Mouse (Mus musculus): Measurements from ENCODE around the gene Spata20.

Gene Spata20

DNA sequence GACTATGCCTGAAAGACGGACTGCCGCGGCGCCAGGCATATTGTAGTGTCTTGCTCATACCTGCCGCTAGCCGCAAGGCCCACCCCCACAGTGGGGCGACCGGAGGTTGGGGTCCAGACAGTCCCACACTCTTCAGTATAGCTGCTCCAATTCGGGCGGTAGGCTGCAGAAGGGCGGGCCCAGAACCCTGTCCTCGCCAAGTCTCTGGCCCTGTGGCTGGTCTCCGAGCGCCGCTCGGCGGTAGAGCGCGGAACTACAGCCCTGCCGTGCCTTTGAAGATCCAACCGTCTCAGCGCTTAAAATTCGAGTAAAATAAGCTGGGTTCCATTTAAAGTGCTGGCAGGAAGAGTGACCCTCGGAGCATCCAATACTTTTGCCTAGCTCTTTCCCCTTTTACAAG, at the start of gene Spata20:
TSS of gene Spata20 (minus strand) at position 179 of the 400 bp plus-strand sequence.
- DNase-seq (ENCODE audit: low spot score in 2 of 2): peak; percentile 78 to 86

DNA sequence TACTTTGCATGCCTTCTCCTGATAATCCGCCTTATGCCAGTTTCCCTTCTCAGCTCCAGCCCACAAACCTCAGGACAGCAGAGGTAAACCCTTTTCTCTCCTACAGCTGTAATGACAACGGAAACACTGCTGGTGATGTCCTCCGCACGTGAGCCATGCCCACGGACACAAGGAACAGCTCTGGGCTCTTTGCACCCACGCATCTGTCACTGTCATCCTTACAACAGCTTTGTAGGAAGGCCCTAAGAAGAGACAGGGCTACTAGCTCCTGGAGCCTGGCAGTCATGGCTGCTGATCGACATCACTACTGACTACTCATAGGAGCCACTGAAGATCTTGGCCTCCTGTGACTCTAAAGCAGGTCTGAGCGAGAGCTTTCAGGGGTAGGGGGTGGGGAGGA, 47.2 kb upstream of the Spata20 start:
- DNase-seq (ENCODE audit: low spot score in 2 of 2): peak in 1 of 2 experiments; percentile 59

DNA sequence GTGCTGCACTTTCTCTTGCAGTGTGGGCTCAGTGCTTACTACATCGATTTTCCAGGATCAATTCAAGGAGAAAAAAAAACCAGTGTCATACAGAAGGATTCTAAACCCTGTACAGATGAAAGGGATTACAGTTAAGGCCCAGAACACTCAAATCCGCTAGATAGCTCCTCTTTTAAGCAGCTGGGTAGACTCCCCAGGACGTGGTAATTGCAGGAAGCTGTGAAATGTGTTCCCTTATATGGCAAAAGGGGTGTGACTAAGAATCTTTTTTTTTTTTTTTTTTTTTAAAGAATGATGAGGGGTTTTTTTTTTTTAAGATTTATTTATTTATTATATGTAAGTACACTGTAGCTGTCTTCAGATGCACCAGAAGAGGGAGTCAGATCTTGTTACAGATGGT, 42.9 kb upstream of the Spata20 start:
- DNase-seq (ENCODE audit: low spot score in 2 of 2): no peak

DNA sequence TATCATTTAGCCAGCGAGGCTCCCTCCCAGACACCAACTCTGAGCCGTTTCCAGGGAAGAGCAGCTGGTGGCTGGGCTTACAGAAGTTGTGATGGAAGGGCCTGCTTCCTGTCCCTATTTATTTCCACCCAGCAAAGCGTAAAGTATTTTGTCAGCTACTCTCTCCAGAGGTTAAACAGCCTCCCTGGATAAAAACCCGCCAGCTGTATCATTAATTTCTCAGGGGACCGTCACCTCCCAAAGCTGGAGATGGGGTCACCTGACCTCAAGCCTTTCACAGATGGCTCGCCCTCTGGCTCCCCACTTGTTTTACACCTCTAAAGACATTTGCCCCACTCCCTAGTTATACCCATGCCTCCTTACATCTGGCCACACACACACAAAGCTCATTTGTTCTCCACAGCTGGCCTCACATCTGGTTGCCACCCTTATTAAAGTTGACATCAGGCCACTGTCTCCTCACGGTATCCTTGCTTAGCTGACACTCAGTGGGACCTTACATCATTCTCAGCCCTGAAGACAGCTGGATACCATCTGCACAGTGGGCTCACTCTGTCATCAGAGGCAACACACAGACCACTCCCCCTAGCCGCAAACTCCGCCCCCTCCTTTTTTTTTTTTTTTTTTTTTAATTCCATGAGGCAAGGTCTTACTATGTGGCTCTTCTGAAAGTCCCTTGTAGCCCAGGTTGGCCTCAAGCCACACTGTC, 40.3 kb upstream of the Spata20 start:
- no peak for DNase-seq (ENCODE audit: low spot score in 2 of 2)

DNA sequence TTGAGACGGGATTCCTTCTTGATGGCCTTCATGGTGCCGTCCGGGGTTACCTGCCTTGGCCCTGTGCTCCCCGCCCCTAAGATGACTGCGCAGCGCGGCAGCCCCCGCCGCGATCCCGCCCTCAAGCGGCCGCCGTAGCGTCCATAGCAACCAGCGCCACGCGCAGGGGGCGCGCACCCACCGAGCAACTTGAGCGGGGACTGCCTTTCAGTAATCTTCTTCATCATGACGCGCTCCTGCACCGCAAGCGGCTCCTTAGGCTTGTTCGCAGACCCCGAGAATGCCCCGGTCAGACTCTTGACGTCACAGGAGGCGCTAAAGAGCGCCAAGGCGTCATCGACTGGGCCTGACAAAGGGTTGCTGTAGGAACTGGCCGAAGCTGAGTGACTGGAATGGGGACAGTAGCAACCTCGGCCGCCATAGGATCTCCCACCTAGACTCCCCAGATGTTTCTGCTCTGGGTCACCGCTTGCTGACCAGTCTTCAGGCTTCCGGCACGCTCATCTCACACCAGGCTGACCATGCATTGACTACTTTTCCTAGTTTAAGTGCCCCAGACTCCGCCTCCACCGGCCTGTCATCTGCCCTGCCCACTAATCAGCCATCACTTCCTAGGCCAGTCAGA, 35.4 kb upstream of the Spata20 start, which contains the start of gene Mycbpap:
TSS of gene Mycbpap (minus strand) at position 524 of the 625 bp plus-strand sequence.
- peak; percentile 28 to 52 for DNase-seq (ENCODE audit: low spot score in 2 of 2)

DNA sequence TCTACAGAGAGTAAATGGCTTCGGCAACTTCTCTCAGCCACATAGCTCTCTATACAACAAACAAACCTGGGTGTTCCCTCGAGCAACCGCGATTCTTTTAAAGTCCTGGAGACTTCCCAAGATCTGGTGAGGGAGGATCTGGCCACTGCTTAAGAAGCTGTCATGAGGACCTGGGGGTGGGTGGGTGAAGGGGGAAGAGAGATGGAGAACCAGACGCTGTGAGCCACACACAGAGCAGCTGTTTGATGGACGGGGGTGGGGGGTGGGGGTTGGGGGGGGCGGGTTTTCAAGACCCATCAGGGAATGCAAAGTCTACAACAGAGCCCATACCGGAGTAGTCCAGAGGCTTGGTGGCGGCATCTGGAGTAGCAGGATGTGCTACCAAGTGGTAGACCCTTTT, 27.5 kb upstream of the Spata20 start:
- no peak for DNase-seq (ENCODE audit: low spot score in 2 of 2)

DNA sequence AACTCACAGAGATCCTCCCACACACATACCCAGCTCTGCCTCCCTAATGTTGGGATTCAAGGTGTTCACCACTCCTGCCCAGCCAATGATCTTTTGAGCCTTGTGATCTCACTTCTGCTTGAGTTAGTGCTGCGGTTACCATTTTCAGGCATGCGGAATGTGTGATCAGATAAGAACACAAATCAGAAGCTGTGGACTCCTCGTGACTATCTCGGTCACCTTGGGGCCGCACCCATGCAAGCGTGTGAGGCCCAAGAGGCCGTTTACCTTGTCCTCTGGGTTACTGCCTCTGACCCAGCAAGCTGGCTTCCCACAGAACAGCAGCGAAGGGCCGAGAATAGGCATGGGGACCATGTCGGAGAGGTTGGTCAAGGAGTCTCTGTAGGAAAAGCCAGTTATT, 23.0 kb upstream of the Spata20 start:
- DNase-seq (ENCODE audit: low spot score in 2 of 2): no peak

DNA sequence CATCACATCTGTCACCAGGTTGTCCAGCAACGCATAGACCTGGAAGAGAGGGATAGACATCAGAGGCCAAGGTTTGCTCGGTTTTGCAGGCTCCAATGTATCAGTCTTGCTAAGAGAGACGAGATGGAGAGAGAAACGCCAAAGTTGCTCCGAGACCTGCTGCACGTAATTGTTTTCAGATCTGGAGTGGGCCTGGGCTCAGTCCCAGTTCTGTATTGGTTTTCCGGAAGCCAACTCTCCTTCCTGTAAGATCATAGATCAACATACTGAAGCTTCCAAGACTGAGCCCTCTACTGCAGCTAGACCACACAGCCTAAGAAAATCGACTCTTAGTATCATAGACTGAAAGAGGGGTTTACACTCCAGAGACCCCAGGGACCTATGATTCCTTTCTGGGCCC, 15.5 kb upstream of the Spata20 start:
- DNase-seq (ENCODE audit: low spot score in 2 of 2): no peak

DNA sequence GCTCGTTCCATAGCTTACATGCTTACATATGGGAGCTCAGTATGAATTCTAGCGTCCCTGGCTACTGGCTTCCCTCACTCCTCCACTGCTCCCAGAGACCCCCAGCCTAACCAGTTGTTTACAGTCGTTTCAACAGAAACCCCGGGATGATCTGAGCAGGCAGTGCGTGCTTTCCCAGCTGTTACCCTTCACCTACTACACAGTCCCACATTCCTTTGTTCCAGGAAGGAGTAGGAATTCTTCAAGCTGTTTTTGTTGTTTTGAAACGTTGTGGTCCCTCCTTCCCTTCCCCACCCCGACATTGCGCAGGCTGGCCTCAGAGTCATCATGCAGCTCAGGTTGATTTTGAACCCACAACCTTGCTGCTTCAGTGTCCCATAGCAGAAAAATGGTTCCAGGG, 14.4 kb upstream of the Spata20 start:
- DNase-seq (ENCODE audit: low spot score in 2 of 2): no peak

DNA sequence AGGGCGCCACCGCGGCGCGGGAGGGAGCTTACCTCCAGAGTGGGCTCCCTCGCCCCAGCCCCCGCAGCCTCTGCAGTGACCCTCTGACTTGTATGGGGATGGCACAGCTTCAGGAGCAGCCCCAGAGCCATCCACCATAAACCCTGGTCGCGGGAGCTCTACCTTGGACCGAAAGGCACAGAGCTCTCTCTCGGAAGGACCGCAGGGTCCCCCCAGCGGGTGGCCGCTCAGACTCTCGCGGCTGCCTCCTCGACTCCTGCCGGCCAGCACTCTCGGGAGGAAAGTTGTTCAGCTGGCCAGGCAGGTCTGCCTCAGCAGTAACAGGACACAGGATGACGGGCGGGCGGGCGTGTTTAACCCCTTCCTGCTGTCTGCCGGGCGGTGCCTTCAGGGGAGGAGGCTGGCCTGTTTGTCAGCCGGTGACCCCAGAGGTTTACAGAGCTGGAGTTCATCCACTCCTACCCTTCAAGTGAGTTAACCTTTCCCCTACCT, 13.7 kb upstream of the Spata20 start, which contains the start of gene Epn3:
TSS of gene Epn3 (minus strand) at position 314 of the 492 bp plus-strand sequence.
- DNase-seq (ENCODE audit: low spot score in 2 of 2): no peak

DNA sequence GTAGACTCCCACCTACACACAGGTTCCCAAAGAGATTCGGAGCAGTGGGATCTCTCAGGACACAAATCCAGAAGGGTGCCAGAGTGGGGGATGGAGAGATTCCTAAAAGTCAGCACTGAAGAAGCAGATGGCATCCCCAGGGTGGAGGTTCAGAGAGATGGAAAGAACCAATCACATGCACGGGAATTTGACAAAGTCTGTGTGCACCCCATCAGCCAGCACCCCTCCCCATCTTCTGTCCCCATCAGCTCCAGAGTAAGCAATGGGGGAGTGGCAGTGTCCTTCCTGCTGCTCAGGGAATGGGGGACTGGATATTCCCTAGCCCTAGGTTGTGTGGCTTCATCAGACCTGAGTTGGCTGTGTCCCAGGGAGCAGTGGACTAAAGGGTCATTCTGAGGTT, 13.1 kb upstream of the Spata20 start:
- no peak for DNase-seq (ENCODE audit: low spot score in 2 of 2)

DNA sequence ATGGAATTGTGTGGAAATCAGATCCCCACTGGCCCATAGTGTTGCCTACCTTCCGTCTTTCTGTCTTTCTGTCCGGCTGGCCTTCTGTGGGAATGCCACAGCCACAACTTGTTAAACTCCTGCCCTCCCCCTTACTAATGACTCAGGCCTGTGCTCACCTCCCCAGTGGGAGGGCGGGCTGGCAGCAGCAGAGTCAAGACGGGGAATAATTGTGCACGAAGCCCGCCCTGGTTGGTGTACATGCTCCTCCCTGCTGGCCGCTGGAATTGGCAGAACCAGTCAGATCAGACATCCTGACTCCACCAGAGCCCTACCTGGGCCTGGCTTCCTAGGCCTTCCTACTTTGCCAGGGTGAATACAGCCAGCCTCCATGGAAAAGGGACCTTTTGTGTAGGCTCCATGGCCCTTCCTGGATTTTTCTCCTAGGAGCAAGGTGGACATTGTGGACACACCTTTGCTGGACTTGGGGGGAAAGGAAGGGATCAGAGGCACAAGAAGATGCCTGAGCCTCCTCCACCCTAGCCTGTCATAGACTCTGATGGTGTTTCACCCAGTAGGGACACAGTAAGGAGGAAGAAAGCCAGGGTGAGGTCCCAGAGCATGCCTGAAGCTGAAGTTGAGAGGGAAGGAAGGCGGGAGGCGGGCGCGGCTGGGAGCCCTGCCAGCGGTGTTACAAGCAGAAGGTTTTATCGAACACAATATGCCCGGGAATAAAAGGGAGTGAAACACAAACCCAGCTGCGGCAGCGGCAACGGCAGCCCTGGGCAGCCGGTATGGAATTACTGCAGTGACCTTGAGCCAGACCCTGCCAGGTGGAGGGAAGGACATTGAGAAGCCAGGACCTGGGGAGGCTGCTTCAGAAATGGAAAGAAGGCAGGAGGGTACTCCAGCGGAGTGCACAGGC, 12.4 kb upstream of the Spata20 start:
- peak; percentile 38 to 44 for DNase-seq (ENCODE audit: low spot score in 2 of 2)

DNA sequence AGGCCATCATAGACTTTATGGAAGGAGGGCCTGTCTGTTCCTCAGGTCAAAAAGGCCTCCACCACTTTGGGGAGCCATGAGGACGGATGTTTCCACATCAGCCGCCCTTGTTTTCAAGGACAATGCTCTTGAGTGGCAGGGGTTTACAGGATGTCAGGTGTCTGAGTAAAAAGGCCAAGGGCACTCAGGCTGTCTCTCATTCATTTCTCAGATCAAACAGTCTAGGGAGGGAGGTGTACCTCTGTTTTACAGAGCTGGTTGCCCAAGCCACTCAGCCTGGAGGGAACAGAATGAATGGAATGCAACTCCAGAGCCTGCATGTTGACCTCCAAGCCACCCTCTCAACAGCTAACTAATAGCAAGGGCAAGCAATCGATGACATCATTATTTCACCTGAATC, 9.4 kb upstream of the Spata20 start:
- no peak for DNase-seq (ENCODE audit: low spot score in 2 of 2)

DNA sequence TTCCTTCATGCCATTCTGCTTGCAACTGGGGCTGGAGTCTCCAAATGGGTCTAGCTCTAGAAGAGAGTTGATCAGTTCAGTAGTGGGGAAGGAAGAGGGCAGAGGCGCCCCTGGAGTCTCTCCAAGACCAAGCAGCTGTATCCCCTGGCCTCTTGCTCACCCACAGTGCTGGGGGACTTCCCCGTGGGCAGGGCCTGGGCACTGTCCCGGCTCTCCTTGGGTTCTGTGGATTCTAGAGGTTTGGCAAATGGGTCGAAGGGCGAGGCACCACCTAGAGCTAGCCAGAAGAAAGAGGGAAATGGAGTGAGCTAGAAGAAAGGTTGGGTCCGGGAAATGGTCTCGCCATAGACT, 5.7 kb upstream of the Spata20 start:
- DNase-seq (ENCODE audit: low spot score in 2 of 2): no peak

DNA sequence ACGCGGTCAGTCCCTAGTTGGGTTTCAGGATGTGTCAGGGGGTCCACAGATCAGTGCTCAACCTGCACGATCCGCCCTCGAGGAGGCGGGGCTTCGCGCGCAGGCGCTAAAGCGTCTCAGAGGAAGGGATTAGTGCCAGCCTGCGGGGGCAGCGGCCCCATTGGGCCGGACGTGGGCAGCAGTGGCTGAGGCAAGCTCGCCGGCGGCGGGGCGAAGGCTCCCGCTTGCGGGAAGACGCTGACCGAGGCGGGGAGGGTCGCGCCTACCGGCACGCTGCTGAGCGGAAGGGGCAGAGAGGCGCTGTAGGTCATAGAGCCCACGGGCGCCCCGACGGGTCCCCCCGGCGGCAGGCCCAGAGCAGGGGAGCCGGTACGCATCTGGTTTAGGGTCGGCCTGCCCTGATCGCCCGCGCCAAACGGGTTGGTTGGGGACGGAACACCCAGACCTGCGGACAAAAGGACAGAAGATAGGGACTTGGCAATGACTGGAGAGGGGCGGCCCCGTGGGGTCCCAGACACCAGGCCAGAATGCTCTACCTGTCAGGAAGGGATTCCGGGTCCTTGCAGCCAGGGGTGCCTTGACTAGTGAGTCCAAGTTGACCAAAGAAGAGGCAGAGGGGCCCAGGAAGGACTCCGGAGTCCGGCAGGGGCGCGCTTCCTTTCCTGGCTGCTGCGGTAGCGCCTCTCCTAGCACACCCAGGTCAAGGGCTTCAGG, 5.2 kb upstream of the Spata20 start:
- DNase-seq (ENCODE audit: low spot score in 2 of 2): no peak

DNA sequence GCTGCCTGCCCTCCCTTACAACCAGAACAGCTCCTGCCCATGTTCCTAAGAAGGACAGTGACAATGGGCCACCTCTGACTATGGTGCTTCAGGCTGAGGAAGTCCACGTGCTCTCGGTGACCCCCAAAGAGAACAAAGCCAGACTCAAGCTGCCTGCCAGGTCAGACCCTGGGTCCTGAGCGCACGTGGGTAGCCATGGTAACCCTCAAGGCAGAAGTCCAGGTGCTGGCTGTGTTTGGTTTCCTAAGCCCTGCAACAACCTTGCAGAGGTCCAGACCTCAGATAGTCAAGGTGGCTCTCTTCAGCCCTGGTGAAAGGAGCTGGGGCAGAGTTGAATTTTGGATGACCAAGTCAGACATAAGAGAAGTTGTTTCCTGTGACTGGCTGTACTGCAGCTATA, 3.8 kb upstream of the Spata20 start:
- no peak for DNase-seq (ENCODE audit: low spot score in 2 of 2)

DNA sequence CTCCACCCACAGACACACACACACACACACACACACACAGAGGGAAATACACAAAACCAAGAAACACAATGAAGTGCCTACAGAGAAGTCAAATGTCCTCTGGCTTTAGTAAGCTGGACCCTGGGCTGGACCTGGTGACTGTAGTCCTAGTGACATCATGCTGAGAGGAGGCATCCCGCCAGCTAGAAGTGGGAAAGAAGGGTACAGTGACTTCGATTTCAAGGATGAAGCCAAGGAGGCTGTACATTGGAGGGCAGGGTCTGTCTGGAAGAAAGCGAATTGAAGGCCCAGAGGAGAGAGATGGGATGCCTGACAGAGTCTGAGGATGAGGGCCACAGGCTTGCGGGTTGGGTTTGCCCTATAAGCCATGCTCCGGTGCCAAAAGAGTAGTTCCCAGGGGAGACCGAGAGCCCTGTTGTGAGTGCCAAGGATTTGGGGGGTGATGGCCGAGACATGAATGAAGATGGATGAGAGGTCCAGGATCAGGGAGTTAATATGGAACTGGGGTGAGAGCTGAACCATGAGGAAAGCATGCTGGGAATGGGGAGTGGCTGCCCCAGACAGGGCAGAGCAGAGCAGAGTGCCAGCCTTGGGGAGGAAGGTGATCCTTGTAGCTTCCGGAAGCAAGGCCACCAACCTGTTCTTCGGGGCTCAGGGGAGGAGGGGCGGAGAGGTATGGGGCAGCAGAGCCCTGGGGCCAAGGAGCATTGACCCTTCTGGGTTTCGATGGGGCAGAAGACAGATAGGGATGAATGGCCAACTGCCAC, 3.0 kb upstream of the Spata20 start:
- no peak for DNase-seq (ENCODE audit: low spot score in 2 of 2)

DNA sequence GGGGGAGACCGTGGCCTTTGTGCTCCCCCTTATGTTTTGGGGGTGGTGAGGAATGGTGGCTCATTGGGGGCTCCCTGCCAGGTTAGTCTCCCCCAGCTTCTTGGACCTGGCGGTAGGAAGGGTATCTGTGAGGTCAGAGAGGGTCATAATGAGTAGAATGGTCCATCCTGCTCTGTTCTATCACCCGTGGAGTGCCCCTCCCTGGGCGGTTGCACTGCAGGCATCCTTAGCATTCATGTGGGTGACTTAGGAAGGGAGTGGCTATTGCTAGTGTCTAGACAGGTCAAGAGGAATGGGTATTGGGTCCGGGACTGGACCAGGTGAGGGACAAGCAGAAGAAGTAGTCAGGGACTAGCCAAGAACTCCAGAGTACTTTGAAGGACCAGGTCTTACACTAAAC, 756 bp downstream of the Spata20 start:
- DNase-seq (ENCODE audit: low spot score in 2 of 2): no peak

DNA sequence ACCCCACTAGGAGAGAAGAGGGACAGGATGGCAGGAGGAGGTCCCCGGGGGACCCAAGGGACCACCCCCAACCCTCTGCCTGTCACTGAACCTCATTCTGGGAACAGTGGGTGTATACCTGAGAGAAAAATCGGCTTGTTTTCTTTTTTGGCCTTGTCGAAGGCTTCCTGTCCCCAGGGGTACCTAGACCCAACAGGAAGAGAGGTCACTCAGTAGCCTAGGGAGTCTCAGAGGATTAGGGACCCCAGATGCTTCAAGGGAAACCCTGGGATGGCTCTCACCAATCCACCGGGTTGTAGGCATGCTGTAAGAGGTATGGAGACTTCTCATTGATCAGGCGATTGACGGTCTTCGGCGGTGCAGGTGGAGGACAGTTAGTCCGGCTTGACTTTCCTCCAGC, 1.3 kb downstream of the Spata20 start:
- DNase-seq (ENCODE audit: low spot score in 2 of 2): no peak

DNA sequence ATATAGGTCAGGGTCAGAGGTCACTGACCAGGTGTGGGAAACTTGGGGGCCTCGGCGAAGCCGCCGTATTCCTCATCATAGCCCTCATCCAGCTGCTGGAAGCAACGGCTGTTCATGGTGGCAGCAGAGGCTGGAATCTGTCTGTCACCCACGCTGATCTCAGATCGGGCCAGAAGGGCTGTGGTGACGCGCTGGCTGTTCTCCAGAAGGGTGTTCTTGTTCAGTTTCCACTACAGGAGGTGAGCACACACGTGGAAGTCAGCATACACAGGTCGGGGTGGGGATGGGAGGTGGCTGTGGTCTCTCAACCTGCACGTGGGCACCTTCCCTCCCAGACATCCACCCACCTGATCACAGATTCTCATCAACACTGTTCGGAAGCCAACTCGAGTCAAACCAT, 2.1 kb downstream of the Spata20 start:
- DNase-seq (ENCODE audit: low spot score in 2 of 2): no peak

DNA sequence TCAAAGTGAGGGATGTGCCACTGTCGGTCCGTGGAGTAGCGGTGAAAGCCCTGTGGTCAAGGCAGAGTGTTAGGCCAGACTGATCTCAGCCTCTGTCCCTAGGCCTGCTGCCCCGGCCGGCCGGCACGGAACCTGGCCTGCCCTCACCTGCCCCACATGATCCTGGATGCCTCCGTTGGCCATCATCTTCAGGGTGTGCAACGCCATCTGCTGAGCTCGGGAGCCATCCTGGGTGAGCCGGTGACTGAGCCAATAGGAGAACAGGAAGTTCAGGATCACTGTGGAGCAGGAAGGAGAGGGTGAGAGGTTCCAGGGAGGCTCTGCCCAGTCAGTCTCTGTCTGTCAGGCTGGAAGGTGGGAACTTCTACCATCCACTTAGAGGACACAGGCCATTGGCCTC, 2.5 kb downstream of the Spata20 start:
- no peak for DNase-seq (ENCODE audit: low spot score in 2 of 2)
